Mouse (Mus musculus): Measurements from ENCODE around the gene Dach1. TPM values are rescaled to one million over a fixed set of nuclear protein-coding genes. Genes with fewer than 3 reads are reported as not detected.

The Dach1 gene
- polyA plus RNA-seq (2015; fragmentation: Nextera tagmentation; extraction: Ambion mirVana): 6.9 and 7.8 TPM in 2 replicates

DNA sequence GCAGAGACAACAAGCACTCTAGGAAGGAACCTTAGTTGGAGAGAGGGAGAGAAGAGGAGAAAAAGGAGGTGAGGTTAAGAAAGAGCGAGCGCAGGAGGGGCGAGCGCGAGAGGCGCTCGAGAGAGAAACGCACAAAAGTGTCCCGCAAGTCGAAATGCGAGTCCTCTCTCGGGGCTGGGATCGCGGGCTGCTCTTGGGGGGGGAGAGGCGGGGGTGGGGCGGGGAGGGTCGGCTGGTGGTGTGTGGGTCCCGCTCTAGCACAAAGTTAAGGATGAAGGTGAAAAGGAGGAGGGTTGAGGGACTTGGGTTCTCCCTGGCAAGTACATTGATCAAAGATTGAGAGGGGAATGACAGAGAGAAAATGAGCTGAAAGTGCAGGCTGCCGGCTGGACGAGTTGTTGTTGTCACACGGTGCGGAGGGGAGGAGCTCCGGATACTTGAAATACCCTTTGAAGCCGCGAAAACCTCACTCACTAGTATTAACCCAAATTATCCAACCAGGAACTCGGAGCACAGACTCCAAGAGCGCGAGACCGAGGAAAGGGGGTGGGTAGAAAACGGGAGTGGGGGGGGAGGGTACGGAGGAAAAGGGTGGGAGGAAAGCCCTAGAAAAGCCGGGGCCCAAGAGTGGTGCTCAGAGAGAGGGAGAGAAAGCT lies at the start of gene Dach1:
TSS of gene Dach1 (minus strand) at position 345 of the 656 bp plus-strand sequence.
- Histone ChIP-seq H3K36me3 (ENCODE audit: control insufficient read depth, insufficient read depth, low read length) (no peaks in the 10 kb centered on the region), H3K27me3 (ENCODE audit: control insufficient read depth, insufficient read depth, low read depth, low read length) (no peaks in the 10 kb centered on the region; the same call in 1 of the 2 replicates), H3K9ac (ENCODE audit: low read length) (peak within 1 kb of the TSS; percentile 77), H3K4me2 (ENCODE audit: low read depth, low read length) (peak within 1 kb of the TSS; percentile 69), H3K4me1 (replicated peaks; ENCODE audit: control insufficient read depth, insufficient read depth, low read length) (0 out of 2 replicates have a peak, but pooled peaks cover 3% of the 10 kb centered on the region), H3K9me3 (ENCODE audit: control insufficient read depth, low read length) (no peaks in the 10 kb centered on the region), H3K4me3 (ENCODE audit: low read length) (peak within 1 kb of the TSS; percentile 69), H3K27ac (ENCODE audit: low read length) (peak within 1 kb of the TSS; percentile 76)
- WGBS: under 1% methylated on average over 32 of the region's 32 CpGs
- peak; percentile 82 for ATAC-seq (ENCODE audit: low read depth)

- Histone ChIP-seq H3K4me2 (ENCODE audit: low read depth, low read length) (no peak overlapping the region), H3K27ac (ENCODE audit: low read length) (no peak overlapping the region), H3K9ac (ENCODE audit: low read length) (no peak overlapping the region), H3K27me3 (ENCODE audit: control insufficient read depth, insufficient read depth, low read depth, low read length) (no peaks in the 10 kb centered on the region), H3K4me3 (ENCODE audit: low read length) (no peak overlapping the region), H3K4me1 (replicated peaks; ENCODE audit: control insufficient read depth, insufficient read depth, low read length) (no peaks in the 10 kb centered on the region), H3K9me3 (ENCODE audit: control insufficient read depth, low read length) (no peaks in the 10 kb centered on the region), H3K36me3 (ENCODE audit: control insufficient read depth, insufficient read depth, low read length) (no peaks in the 10 kb centered on the region)
- no peak for ATAC-seq (ENCODE audit: low read depth)
- WGBS: 80% methylated on average over 3 of the region's 3 CpGs
Measured at GRCm38 (mm10) chr14:98200089-98200488, 30.5 kb upstream of the Dach1 start.

- Histone ChIP-seq H3K9me3 (ENCODE audit: control insufficient read depth, low read length) (no peaks in the 10 kb centered on the region), H3K27me3 (ENCODE audit: control insufficient read depth, insufficient read depth, low read depth, low read length) (no peaks in the 10 kb centered on the region), H3K36me3 (ENCODE audit: control insufficient read depth, insufficient read depth, low read length) (no peaks in the 10 kb centered on the region), H3K4me1 (replicated peaks; ENCODE audit: control insufficient read depth, insufficient read depth, low read length) (no peaks in the 10 kb centered on the region), H3K4me2 (ENCODE audit: low read depth, low read length) (no peak overlapping the region), H3K9ac (ENCODE audit: low read length) (no peak overlapping the region), H3K4me3 (ENCODE audit: low read length) (no peak overlapping the region), H3K27ac (ENCODE audit: low read length) (no peak overlapping the region)
- WGBS: 0% methylated on average over 1 of the region's 1 CpGs
- no peak for ATAC-seq (ENCODE audit: low read depth)
Measured at GRCm38 (mm10) chr14:98181545-98181944, 12.0 kb upstream of the Dach1 start.

GRCm38 (mm10) chr14:98173831-98174230 lies 4.3 kb upstream of the Dach1 start:
- no peak overlapping the region for H3K4me3 ChIP-seq (ENCODE audit: low read length)
- H3K4me1 ChIP-seq (replicated peaks; ENCODE audit: control insufficient read depth, insufficient read depth, low read length): 0 out of 2 replicates have a peak, but pooled peaks cover 3% of the 10 kb centered on the region
- no peak overlapping the region for H3K27ac ChIP-seq (ENCODE audit: low read length)
- no peak overlapping the region for H3K9ac ChIP-seq (ENCODE audit: low read length)
- H3K9me3 ChIP-seq (ENCODE audit: control insufficient read depth, low read length): no peaks in the 10 kb centered on the region
- ATAC-seq (ENCODE audit: low read depth): no peak
- 63% methylated on average over 2 of the region's 2 CpGs for WGBS
- no peak overlapping the region for H3K4me2 ChIP-seq (ENCODE audit: low read depth, low read length)
- no peaks in the 10 kb centered on the region; the same call in 1 of the 2 replicates for H3K27me3 ChIP-seq (ENCODE audit: control insufficient read depth, insufficient read depth, low read depth, low read length)
- no peaks in the 10 kb centered on the region for H3K36me3 ChIP-seq (ENCODE audit: control insufficient read depth, insufficient read depth, low read length)

- WGBS: 25% methylated on average over 5 of the region's 5 CpGs
- no peak overlapping the region for H3K4me3 ChIP-seq (ENCODE audit: low read length)
- no peak overlapping the region for H3K27ac ChIP-seq (ENCODE audit: low read length)
- H3K36me3 ChIP-seq (ENCODE audit: control insufficient read depth, insufficient read depth, low read length): no peaks in the 10 kb centered on the region
- no peak overlapping the region for H3K4me2 ChIP-seq (ENCODE audit: low read depth, low read length)
- no peak for ATAC-seq (ENCODE audit: low read depth)
- 0 out of 2 replicates have a peak, but pooled peaks cover 3% of the 10 kb centered on the region for H3K4me1 ChIP-seq (replicated peaks; ENCODE audit: control insufficient read depth, insufficient read depth, low read length)
- H3K9me3 ChIP-seq (ENCODE audit: control insufficient read depth, low read length): no peaks in the 10 kb centered on the region
- no peak overlapping the region for H3K9ac ChIP-seq (ENCODE audit: low read length)
- no peaks in the 10 kb centered on the region; the same call in 1 of the 2 replicates for H3K27me3 ChIP-seq (ENCODE audit: control insufficient read depth, insufficient read depth, low read depth, low read length)
Measured at GRCm38 (mm10) chr14:98172394-98172905, 2.9 kb upstream of the Dach1 start.

GRCm38 (mm10) chr14:98171861-98172260 lies 2.3 kb upstream of the Dach1 start:
- no peak overlapping the region for H3K27ac ChIP-seq (ENCODE audit: low read length)
- ATAC-seq (ENCODE audit: low read depth): no peak
- no peaks in the 10 kb centered on the region for H3K36me3 ChIP-seq (ENCODE audit: control insufficient read depth, insufficient read depth, low read length)
- H3K9ac ChIP-seq (ENCODE audit: low read length): no peak overlapping the region
- 0 out of 2 replicates have a peak, but pooled peaks cover 3% of the 10 kb centered on the region for H3K4me1 ChIP-seq (replicated peaks; ENCODE audit: control insufficient read depth, insufficient read depth, low read length)
- 28% methylated on average over 5 of the region's 5 CpGs for WGBS
- no peak overlapping the region for H3K4me2 ChIP-seq (ENCODE audit: low read depth, low read length)
- H3K4me3 ChIP-seq (ENCODE audit: low read length): no peak overlapping the region
- no peaks in the 10 kb centered on the region for H3K9me3 ChIP-seq (ENCODE audit: control insufficient read depth, low read length)
- no peaks in the 10 kb centered on the region; the same call in 1 of the 2 replicates for H3K27me3 ChIP-seq (ENCODE audit: control insufficient read depth, insufficient read depth, low read depth, low read length)

DNA sequence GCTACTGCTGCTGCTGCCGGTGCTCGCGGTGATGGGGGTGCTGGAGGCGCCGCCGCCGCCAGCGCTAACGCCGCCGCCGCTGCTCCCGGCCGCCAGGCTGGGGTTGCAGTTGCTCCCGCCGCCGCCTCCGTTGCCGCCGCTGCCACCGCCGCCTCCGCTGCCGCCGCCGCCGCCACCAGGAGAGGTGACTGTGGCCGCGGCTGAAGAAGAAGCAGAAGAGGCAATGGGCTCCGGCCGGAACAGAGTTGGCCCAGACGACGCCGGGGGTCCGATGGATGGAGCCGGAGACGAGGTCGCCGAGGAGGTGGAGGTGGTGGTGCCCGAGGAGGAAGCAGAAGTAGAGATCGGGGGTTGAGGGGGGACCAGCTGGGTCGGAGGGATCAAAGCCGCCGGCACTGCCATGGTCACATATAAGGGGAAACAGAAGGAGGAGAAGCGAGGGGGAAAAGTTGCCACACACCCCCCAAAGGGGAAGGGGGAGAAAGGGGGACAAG lies 610 bp downstream of the Dach1 start:
- under 1% methylated on average over 42 of the region's 45 CpGs for WGBS

GRCm38 (mm10) chr14:98168039-98168907 lies 1.3 kb downstream of the Dach1 start:
- Histone ChIP-seq H3K4me3 (ENCODE audit: low read length) (peak overlapping the region; percentile 69), H3K27ac (ENCODE audit: low read length) (peak overlapping the region; percentile 76), H3K36me3 (ENCODE audit: control insufficient read depth, insufficient read depth, low read length) (no peaks in the 10 kb centered on the region), H3K9ac (ENCODE audit: low read length) (peak overlapping the region; percentile 77), H3K27me3 (ENCODE audit: control insufficient read depth, insufficient read depth, low read depth, low read length) (no peaks in the 10 kb centered on the region; the same call in 1 of the 2 replicates), H3K4me2 (ENCODE audit: low read depth, low read length) (peak overlapping the region; percentile 69), H3K4me1 (replicated peaks; ENCODE audit: control insufficient read depth, insufficient read depth, low read length) (0 out of 2 replicates have a peak, but pooled peaks cover 3% of the 10 kb centered on the region), H3K9me3 (ENCODE audit: control insufficient read depth, low read length) (no peaks in the 10 kb centered on the region)
- WGBS: under 1% methylated on average over 45 of the region's 48 CpGs
- ATAC-seq (ENCODE audit: low read depth): peak; percentile 66

More for the DNA sequence above, 610 bp downstream of the Dach1 start:
- H3K4me2 ChIP-seq (ENCODE audit: low read depth, low read length): peak overlapping the region; percentile 69
- H3K9ac ChIP-seq (ENCODE audit: low read length): peak overlapping the region; percentile 77
- peak; percentile 29 for ATAC-seq (ENCODE audit: low read depth)
- no peaks in the 10 kb centered on the region for H3K9me3 ChIP-seq (ENCODE audit: control insufficient read depth, low read length)
- 0 out of 2 replicates have a peak, but pooled peaks cover 3% of the 10 kb centered on the region for H3K4me1 ChIP-seq (replicated peaks; ENCODE audit: control insufficient read depth, insufficient read depth, low read length)
- no peaks in the 10 kb centered on the region for H3K36me3 ChIP-seq (ENCODE audit: control insufficient read depth, insufficient read depth, low read length)
- peak overlapping the region; percentile 76 for H3K27ac ChIP-seq (ENCODE audit: low read length)
- no peaks in the 10 kb centered on the region; the same call in 1 of the 2 replicates for H3K27me3 ChIP-seq (ENCODE audit: control insufficient read depth, insufficient read depth, low read depth, low read length)
- H3K4me3 ChIP-seq (ENCODE audit: low read length): peak overlapping the region; percentile 69
